Mouse (Mus musculus) brown adipose tissue, adult 24 weeks (tissue): ENCODE measurements around the gene Olfr1420. TPM values are rescaled to one million over a fixed set of nuclear protein-coding genes. Genes with fewer than 3 reads are reported as not detected.
"Not testable (repeated sequence)": the region's sequence is repeated elsewhere in the genome, so short reads cannot be mapped to it uniquely, and the experiment has no call there.

Experiments
- H3K27ac ChIP-seq: fragments of 200-500 bp; replicated peaks from 2 replicates; pipeline ENCODE4 v1.5.1; 2012; ENCODE audit warnings: low read depth, mild to moderate bottlenecking, low read length
- H3K4me1 ChIP-seq: fragments of 200-500 bp; 2 replicates; pipeline ENCODE4 v1.6.1; 2012; ENCODE audit warnings: low read length, mixed read lengths; ENCODE audit not compliant: control insufficient read depth, insufficient read depth, insufficient read length
- H3K4me3 ChIP-seq: fragments of 200-500 bp; 2 replicates; pipeline ENCODE4 v1.5.1; 2012; ENCODE audit warnings: low read depth, mild to moderate bottlenecking, low read length, moderate library complexity; ENCODE audit not compliant: insufficient read depth
- polyA plus RNA-seq: library from polyadenylated mRNA; stranded (reverse); fragments of >200 nt; gene quantifications from 2 replicates; pipeline ENCODE4 v1.2.4, GENCODE M21; 2012; ENCODE audit not compliant: missing spikeins, insufficient read depth, insufficient read length

Olfr1420 gene
- polyA plus RNA-seq, 1 experiment = not detected

DNA sequence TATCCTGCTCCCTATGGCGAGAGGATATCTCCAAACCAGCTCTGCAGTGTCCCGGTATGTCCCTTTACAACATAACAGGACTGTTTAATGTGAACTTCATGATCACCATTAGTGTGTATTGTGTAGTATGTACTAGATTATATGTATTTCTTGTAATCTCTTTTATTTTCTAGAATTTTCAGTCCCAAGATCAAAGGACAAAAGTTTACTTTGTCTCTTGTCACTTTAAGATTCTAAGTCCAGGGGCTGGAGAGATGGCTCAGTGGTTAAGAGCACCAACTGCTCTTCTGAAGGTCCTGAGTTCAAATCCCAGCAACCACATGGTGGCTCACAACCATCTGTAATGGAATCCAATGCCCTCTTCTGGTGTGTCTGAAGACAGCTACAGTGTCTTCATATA, 36.1 kb downstream of the Olfr1420 start:
- H3K4me3 ChIP-seq, H3K4me1 ChIP-seq, H3K27ac ChIP-seq: not testable (repeated sequence)

DNA sequence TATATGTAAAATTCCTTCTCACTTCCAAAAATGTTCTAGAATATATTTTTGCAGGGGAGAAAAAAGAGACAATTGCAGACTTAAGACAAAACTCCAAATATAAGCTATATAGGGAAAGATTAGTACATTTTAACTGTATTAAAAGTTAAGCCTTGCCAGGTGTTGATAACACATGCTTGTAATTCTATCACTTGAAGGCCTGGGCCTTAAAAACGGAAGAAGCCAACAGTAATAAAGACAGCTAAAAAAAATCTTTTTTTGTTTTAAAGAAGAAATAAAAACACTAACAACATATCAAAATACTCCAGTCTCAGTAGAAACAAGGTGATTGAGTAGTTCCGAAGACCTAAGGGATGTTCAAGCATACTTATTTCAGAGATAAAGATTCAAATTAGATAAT, 40.0 kb downstream of the Olfr1420 start:
- H3K4me1 ChIP-seq = no peaks in the 10 kb centered on the region
- H3K4me3 ChIP-seq = no peak overlapping the region
- no peak overlapping the region for H3K27ac ChIP-seq

DNA sequence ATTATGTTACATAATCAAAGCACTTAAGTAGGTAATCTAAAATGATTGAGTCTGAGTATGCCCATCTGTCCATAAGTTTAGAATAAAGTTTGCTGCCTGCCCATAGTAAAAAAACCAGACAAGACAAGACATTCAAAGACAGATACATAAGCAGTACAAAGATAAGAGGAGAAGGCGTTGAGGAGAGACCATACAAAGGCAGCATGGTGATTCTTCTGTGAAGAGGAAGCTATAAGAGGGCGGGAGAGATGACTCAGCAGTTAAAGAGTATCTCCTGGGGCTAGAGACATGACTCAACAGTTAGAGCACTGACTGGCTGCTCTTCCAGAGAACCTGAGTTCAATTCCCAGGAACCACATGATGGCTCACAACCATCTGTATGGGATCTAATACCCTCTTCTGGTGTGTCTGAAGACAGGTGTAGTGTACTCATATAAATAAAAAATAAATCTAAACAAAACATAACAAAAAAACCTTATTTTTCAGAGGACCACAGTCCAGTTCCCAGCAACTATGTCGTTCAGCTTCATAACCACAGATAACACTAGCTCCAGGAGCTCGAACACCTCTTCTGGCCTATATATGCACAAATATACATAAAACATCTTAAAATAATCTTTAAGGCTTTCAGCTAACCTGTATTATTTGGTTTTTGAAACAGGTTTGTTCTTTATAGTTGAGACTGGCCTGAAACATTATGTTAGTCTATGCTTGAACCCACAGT, 41.8 kb downstream of the Olfr1420 start:
- Histone ChIP-seq H3K27ac (no peak overlapping the region), H3K4me3 (no peak overlapping the region)

DNA sequence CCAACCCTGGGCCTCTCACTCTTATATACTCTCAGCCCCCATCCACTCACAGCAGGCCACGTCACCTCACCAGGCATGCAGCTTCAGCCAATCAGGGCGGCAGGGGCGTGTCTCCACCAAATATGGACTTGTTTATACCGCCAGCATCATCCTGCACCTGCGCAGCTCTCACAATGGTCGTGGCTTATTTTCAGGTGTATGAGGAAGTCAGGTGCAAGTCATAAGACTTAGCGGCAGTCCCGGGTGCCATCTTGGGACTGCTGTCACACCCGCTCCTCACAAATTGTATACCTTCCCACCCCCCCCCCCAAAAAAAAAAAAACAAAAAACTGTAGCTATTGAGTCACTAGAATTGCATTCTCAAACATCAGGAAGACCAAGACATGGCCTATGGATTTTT, 60.1 kb downstream of the Olfr1420 start:
- H3K4me1 ChIP-seq, H3K27ac ChIP-seq, H3K4me3 ChIP-seq: not testable (repeated sequence)

More for the DNA sequence above, 41.8 kb downstream of the Olfr1420 start:
- H3K4me1 ChIP-seq = no peaks in the 10 kb centered on the region

Other genes starting within 250 kb of the Olfr1420 start
- gene Ms4a3, start 245.7 kb upstream of the Olfr1420 start, polyA plus RNA-seq = not detected in 2 replicates
- gene Oosp2, start 226.0 kb upstream of the Olfr1420 start, polyA plus RNA-seq = not detected in 2 replicates
- gene Oosp1, start 195.4 kb upstream of the Olfr1420 start, polyA plus RNA-seq = not detected in 2 replicates
- not detected in 2 replicates for gene Oosp3, start 189.5 kb upstream of the Olfr1420 start, polyA plus RNA-seq
- not detected in 2 replicates for gene Gif, start 139.0 kb upstream of the Olfr1420 start, polyA plus RNA-seq
- gene Mrpl16, start 116.2 kb upstream of the Olfr1420 start, polyA plus RNA-seq = 113 and 132 TPM in 2 replicates
- gene Stx3, start 67.2 kb upstream of the Olfr1420 start, polyA plus RNA-seq = 1.2 and 2.1 TPM in 2 replicates
- not detected in 2 replicates for gene Olfr1417, start 47.3 kb upstream of the Olfr1420 start, polyA plus RNA-seq
- gene Olfr1418, start 25.5 kb upstream of the Olfr1420 start, polyA plus RNA-seq = not detected in 2 replicates
- gene Olfr1419, start 11.5 kb upstream of the Olfr1420 start, polyA plus RNA-seq = not detected in 2 replicates
- 16.6 and 20.5 TPM in 2 replicates for gene Patl1, start 25.8 kb downstream of the Olfr1420 start, polyA plus RNA-seq
- gene Osbp, start 79.4 kb downstream of the Olfr1420 start, polyA plus RNA-seq = 25.1 and 31.0 TPM in 2 replicates
- gene Olfr1423, start 154.8 kb downstream of the Olfr1420 start, polyA plus RNA-seq = not detected in 2 replicates
- not detected in 2 replicates for gene Olfr1424, start 176.1 kb downstream of the Olfr1420 start, polyA plus RNA-seq
- not detected in 2 replicates for gene Olfr1425, start 191.2 kb downstream of the Olfr1420 start, polyA plus RNA-seq
- not detected in 2 replicates for gene Olfr1426, start 205.4 kb downstream of the Olfr1420 start, polyA plus RNA-seq
- not detected in 2 replicates for gene Olfr1427, start 216.8 kb downstream of the Olfr1420 start, polyA plus RNA-seq
- gene Olfr1428, start 229.3 kb downstream of the Olfr1420 start, polyA plus RNA-seq = not detected in 2 replicates
- not detected in 2 replicates for gene Olfr76, start 236.6 kb downstream of the Olfr1420 start, polyA plus RNA-seq